Mouse (Mus musculus) kidney, adult 8-10 months (tissue): ENCODE data around the gene Tlnrd1.

Source experiments
- DNase-seq, 2 experiments: peaks; one replicate each; pipeline ENCODE4 v3.0.0; 2022

Tlnrd1 gene

DNA sequence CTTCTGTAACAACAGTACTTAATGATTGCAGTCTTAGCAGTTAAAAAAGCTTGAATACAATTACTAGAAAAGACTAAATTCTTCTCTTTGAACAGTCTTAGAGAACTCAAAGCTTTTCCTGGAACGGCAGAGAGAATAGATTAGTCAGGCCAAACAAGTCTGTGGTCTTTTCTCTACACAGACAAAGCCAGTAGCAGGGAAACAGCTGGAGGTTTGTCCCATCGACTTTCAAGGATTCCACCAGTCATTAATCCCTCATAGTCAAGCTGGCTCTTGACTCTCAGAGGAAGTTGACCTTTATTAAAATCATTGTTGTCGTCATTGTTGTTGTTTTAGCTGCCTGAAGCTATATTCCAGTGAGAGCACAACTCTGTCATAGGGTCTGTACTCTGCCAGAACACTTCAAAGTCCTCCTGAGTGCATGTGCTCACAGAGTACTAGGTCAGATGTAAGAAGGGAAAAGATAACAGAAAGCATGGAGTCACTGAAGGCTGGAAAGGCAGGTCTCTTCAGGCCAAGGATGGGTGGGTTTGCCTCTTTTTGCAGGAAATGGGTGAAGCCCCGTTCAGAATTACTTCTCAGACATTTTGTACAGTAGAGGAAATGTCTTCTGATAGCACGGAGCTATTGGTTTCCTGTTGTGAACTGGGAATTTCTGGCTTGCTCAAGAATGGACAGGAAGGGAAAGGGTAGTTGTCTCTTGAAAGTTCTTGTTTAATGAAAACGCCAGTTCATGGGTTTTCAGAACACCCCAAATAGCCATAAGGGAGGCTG lies 41.4 kb downstream of the Tlnrd1 start:
- DNase-seq: no peak

- DNase-seq: no peak
Observed at GRCm38 (mm10) chr7:83840076-83840475, 44.0 kb downstream of the Tlnrd1 start.

DNA sequence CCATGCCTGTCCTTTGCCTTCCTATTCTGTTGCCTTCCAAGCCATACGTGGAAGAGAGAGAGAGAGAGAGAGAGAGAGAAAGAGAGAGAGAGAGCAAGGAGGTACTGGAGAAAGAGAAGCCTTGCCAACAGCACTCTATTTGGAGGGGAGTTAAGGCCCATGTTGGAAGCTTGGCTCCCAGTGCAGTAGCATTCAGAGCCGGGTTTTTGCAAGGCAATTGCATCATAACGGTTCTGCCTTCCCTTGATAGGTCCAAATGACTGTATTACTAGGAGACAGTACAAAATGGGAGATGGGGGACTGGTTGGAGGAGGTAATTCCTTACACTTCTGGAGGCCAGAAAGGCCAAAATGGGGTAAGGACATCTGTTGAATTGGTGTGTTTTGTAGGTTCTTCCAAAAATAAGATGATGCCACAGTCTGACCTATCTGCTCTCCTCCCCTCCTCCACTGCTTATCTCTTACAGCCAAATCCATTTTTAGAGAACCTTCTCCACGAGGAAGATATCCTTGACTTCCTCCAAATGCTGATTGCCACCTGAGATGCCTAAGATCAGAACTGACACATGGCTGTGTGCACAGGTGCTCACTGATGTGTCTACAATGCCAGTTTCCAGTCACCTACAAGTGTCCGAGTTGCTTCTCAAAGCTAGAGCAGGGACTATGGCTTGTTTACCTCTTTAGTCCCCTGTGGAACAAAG lies 45.4 kb downstream of the Tlnrd1 start:
- no peak for DNase-seq
